Comparison of ENCODE assay signal across 14 mouse cellular contexts in genomic region chr4:137941131-137941844, GRCm38 (mm10). TPM values are rescaled to one million over a fixed set of nuclear protein-coding genes. Genes with fewer than 3 reads are reported as not detected.
DNase-seq lines count a peak whose midpoint lies in the region; ATAC-seq and TF ChIP-seq lines count a peak whose summit lies in the region.
"Had no signal": no experiment of that assay in that cellular context is flagged by ENCODE, and none has a peak within 500 bp of the region (broad histone marks: within the 10 kb centered on the region; RNA-seq: fewer than 3 reads in every experiment).

No protein-coding gene starts in this region.

- H3K9me3 ChIP-seq in embryonic facial prominence, embryonic 11.5 days (replicated peaks; ENCODE audit: control insufficient read depth, low read length), result no peaks in the 10 kb centered on the region
- no peaks in the 10 kb centered on the region for H3K9me3 ChIP-seq in embryonic facial prominence, embryonic 10.5 days
- no peaks in the 10 kb centered on the region for H3K9me3 ChIP-seq in E14TG2a.4 (ENCODE audit: low read length)
- H3K9me3 ChIP-seq in hindbrain, postnatal 0 days (ENCODE audit: low read length), result no peaks in the 10 kb centered on the region
- H3K9me3 ChIP-seq in forebrain, embryonic 11.5 days (ENCODE audit: control insufficient read depth, low read length), result no peaks in the 10 kb centered on the region
- H3K9me3 ChIP-seq: forebrain, embryonic 12.5 days; limb, embryonic 15.5 days had no signal

- peaks cover 3% of the 10 kb centered on the region; the same call in 1 of the 2 replicates for H3K36me3 ChIP-seq in embryonic facial prominence, embryonic 11.5 days (replicated peaks; ENCODE audit: control insufficient read depth, insufficient read depth, low read depth, low read length)
- H3K36me3 ChIP-seq in embryonic facial prominence, embryonic 10.5 days (replicated peaks), result peaks cover 99% of the 10 kb centered on the region
- H3K36me3 ChIP-seq in E14TG2a.4 (ENCODE audit: insufficient read depth, low read length), result peaks cover 86% of the 10 kb centered on the region
- H3K36me3 ChIP-seq in hindbrain, postnatal 0 days (ENCODE audit: insufficient read depth, low read length), result peaks cover 15% of the 10 kb centered on the region
- H3K36me3 ChIP-seq in forebrain, embryonic 11.5 days (ENCODE audit: control insufficient read depth, insufficient read depth, low read length), result no peaks in the 10 kb centered on the region

- WGBS in embryonic facial prominence, embryonic 11.5 days, result 91% methylated on average over 12 of the region's 12 CpGs
- WGBS in embryonic facial prominence, embryonic 10.5 days, result 90% methylated on average over 12 of the region's 12 CpGs
- 91% methylated on average over 12 of the region's 12 CpGs for whole genome bisulfite sequencing in hindbrain, postnatal 0 days
- WGBS in forebrain, embryonic 11.5 days, result 93% methylated on average over 12 of the region's 12 CpGs

- H3K9ac ChIP-seq in embryonic facial prominence, embryonic 11.5 days (replicated peaks; ENCODE audit: low read length), result no peak overlapping the region
- H3K9ac ChIP-seq in hindbrain, postnatal 0 days (replicated peaks; ENCODE audit: low read length), result no peak overlapping the region
- H3K9ac ChIP-seq in forebrain, embryonic 11.5 days (ENCODE audit: low read length), result no peak overlapping the region
- H3K9ac ChIP-seq: forebrain, embryonic 12.5 days; limb, embryonic 15.5 days had no signal

- TF ChIP-seq CTCF in layer of hippocampus, adult 2 months (conservative IDR thresholded peaks at IDR 0.05), result peak; percentile 43
- TF ChIP-seq CTCF in E14TG2a.4 (conservative IDR thresholded peaks at IDR 0.05; ENCODE audit: low read length), result peak; percentile 42
- TF ChIP-seq CTCF in hindbrain, postnatal 0 days (IDR thresholded peaks at IDR 0.05; ENCODE audit: low read depth), result peak; percentile 32; the same call in 1 of the 2 replicates

- H3K4me2 ChIP-seq in embryonic facial prominence, embryonic 11.5 days (ENCODE audit: low read depth, low read length), result no peak overlapping the region
- no peak overlapping the region for H3K4me2 ChIP-seq in hindbrain, postnatal 0 days (ENCODE audit: low read depth, low read length)
- H3K4me2 ChIP-seq in forebrain, embryonic 11.5 days (ENCODE audit: low read depth, low read length, severe bottlenecking), result no peak overlapping the region
- H3K4me2 ChIP-seq: forebrain, embryonic 12.5 days; limb, embryonic 15.5 days had no signal

- ATAC-seq in embryonic facial prominence, embryonic 11.5 days (replicated peaks; ENCODE audit: insufficient number of reproducible peaks, low FRiP score, low TSS enrichment, low read depth), result 0 out of 2 replicates have a peak, but pooled peaks have one; percentile 14
- ATAC-seq in hindbrain, postnatal 0 days, result peak; percentile 30; the same call in 1 of the 2 replicates
- ATAC-seq in forebrain, embryonic 11.5 days (replicated peaks; ENCODE audit: low FRiP score), result no peak

- DNase-seq in embryonic facial prominence, embryonic 11.5 days (ENCODE audit: low spot score), result no peak
- no peak for DNase-seq in embryonic facial prominence, embryonic 10.5 days (ENCODE audit: low spot score)
- no peak for DNase-seq in layer of hippocampus, adult 2 months (ENCODE audit: low spot score in 2 of 2)
- no peak for DNase-seq in layer of hippocampus, adult 9-11 months
- no peak for DNase-seq in hindbrain, postnatal 0 days (ENCODE audit: low spot score)
- DNase-seq in forebrain, embryonic 11.5 days (ENCODE audit: low spot score), result no peak
- DNase-seq in frontal cortex, postnatal 10 days (ENCODE audit: low spot score in 2 of 2), result no peak
- DNase-seq: embryo, embryonic 11 days; kidney, postnatal 10 days; thymus, adult 18-20 months had no signal

- H3K4me3 ChIP-seq in embryonic facial prominence, embryonic 11.5 days (ENCODE audit: low read depth, low read length), result no peak overlapping the region
- no peak overlapping the region for H3K4me3 ChIP-seq in embryonic facial prominence, embryonic 10.5 days
- H3K4me3 ChIP-seq in layer of hippocampus, adult 2 months, result no peak overlapping the region
- H3K4me3 ChIP-seq in E14TG2a.4 (replicated peaks; ENCODE audit: low read length), result peak overlapping the region; percentile 32; the same call in 1 of the 2 replicates
- no peak overlapping the region for H3K4me3 ChIP-seq in hindbrain, postnatal 0 days (ENCODE audit: low read length)
- H3K4me3 ChIP-seq in forebrain, embryonic 11.5 days (ENCODE audit: low read depth, low read length), result no peak overlapping the region
- H3K4me3 ChIP-seq: forebrain, embryonic 12.5 days; limb, embryonic 15.5 days; myocyte had no signal

- no peaks in the 10 kb centered on the region for H3K27me3 ChIP-seq in embryonic facial prominence, embryonic 11.5 days (ENCODE audit: control insufficient read depth, insufficient read depth, low read length)
- no peaks in the 10 kb centered on the region for H3K27me3 ChIP-seq in embryonic facial prominence, embryonic 10.5 days (replicated peaks; ENCODE audit: low read depth, poor library complexity, severe bottlenecking)
- H3K27me3 ChIP-seq in E14TG2a.4 (ENCODE audit: insufficient read depth, low read length), result no peaks in the 10 kb centered on the region
- no peaks in the 10 kb centered on the region for H3K27me3 ChIP-seq in hindbrain, postnatal 0 days (ENCODE audit: insufficient read depth, low read length)
- H3K27me3 ChIP-seq in forebrain, embryonic 11.5 days (ENCODE audit: control insufficient read depth, insufficient read depth, low read length), result no peaks in the 10 kb centered on the region
- H3K27me3 ChIP-seq: limb, embryonic 15.5 days had no signal

- no peaks in the 10 kb centered on the region; the same call in 1 of the 2 replicates for H3K4me1 ChIP-seq in embryonic facial prominence, embryonic 11.5 days (ENCODE audit: control insufficient read depth, insufficient read depth, low read length)
- H3K4me1 ChIP-seq in embryonic facial prominence, embryonic 10.5 days, result peaks cover 7% of the 10 kb centered on the region; the same call in 1 of the 2 replicates
- H3K4me1 ChIP-seq in E14TG2a.4 (replicated peaks; ENCODE audit: low read depth, low read length), result peaks cover 72% of the 10 kb centered on the region
- peaks cover 18% of the 10 kb centered on the region for H3K4me1 ChIP-seq in hindbrain, postnatal 0 days (ENCODE audit: insufficient read depth, low read length)
- H3K4me1 ChIP-seq in forebrain, embryonic 11.5 days (replicated peaks; ENCODE audit: control insufficient read depth, insufficient read depth, low read length), result 0 out of 2 replicates have a peak, but pooled peaks cover 4% of the 10 kb centered on the region

- H3K27ac ChIP-seq in embryonic facial prominence, embryonic 11.5 days (replicated peaks; ENCODE audit: low read depth, low read length), result no peak overlapping the region
- no peak overlapping the region for H3K27ac ChIP-seq in embryonic facial prominence, embryonic 10.5 days (replicated peaks)
- peak overlapping the region; percentile 53 for H3K27ac ChIP-seq in layer of hippocampus, adult 2 months
- peak overlapping the region; percentile 22; the same call in 1 of the 2 replicates for H3K27ac ChIP-seq in hindbrain, postnatal 0 days
- no peak overlapping the region for H3K27ac ChIP-seq in forebrain, embryonic 11.5 days (ENCODE audit: low read depth, low read length)

RNA-seq across cellular contexts. Expression of gene Eif4g3, which starts 51.5 kb away (rescaled TPM):
- 35.2 and 38.7 TPM in 2 replicates for polyA plus RNA-seq in embryonic facial prominence, embryonic 11.5 days (2014; fragmentation: Nextera tagmentation; extraction: Ambion mirVana)
- polyA plus RNA-seq in embryonic facial prominence, embryonic 10.5 days (2016; fragmentation: Nextera tagmentation; extraction: Ambion mirVana), result 39.7 and 41.9 TPM in 2 replicates
- 100 to 1,000 TPM; 158 TPM for total RNA-seq in layer of hippocampus, adult 2 months (2021)
- 51.1 and 55.9 TPM in 2 replicates for total RNA-seq in hindbrain, postnatal 0 days (2014; rRNA removed)
- polyA plus RNA-seq in hindbrain, postnatal 0 days (2015; fragmentation: Nextera tagmentation; extraction: Ambion mirVana), result 32.3 and 36.5 TPM in 2 replicates
- polyA plus RNA-seq in forebrain, embryonic 11.5 days (2014; fragmentation: Nextera tagmentation; extraction: Ambion mirVana), result 57.3 and 57.6 TPM in 2 replicates

Comparison
In these comparisons a context has a peak if more than half of its experiments do, and no peak if none do; other contexts are left out.
1. H3K27ac ChIP-seq: peak in layer of hippocampus, adult 2 months (single experiment) and hindbrain, postnatal 0 days (single experiment); none in embryonic facial prominence, embryonic 11.5 days (single experiment), embryonic facial prominence, embryonic 10.5 days (single experiment) and forebrain, embryonic 11.5 days (single experiment).
2. Peak in every context shown above with its lines, with median percentiles within 50 percentile points of each other: CTCF ChIP-seq.